Mouse (Mus musculus) erythroblast, embryonic 14.5 days (primary cell): Measurements from ENCODE around the gene Gtf3c1. TPM values are rescaled to one million over a fixed set of nuclear protein-coding genes. Genes with fewer than 3 reads are reported as not detected.

Experiments
- H3K27me3 ChIP-seq: 2 replicates; pipeline ENCODE4 v1.6.1; 2012; ENCODE audit warnings: inconsistent platforms; ENCODE audit not compliant: control insufficient read depth
- H3K36me3 ChIP-seq: 2 replicates; pipeline ENCODE4 v1.6.1; 2012; ENCODE audit warnings: mild to moderate bottlenecking, inconsistent platforms; ENCODE audit not compliant: control insufficient read depth
- H3K4me1 ChIP-seq: 2 replicates; pipeline ENCODE4 v1.6.1; 2012; ENCODE audit warnings: inconsistent platforms; ENCODE audit not compliant: control insufficient read depth
- H3K4me3 ChIP-seq: replicated peaks from 2 replicates; pipeline ENCODE3; 2012; ENCODE audit warnings: moderate library complexity, mild to moderate bottlenecking, inconsistent platforms
- H3K9me3 ChIP-seq: 2 replicates; pipeline ENCODE4 v1.6.1; 2012; ENCODE audit warnings: low read length, inconsistent platforms, mixed read lengths; ENCODE audit not compliant: control insufficient read depth
- GATA1 ChIP-seq: IDR thresholded peaks from 2 replicates; pipeline ENCODE4 v1.6.1; 2012; ENCODE audit warnings: low read length, inconsistent platforms, mixed read lengths
- TAL1 ChIP-seq: IDR thresholded peaks from 3 replicates; pipeline ENCODE4 v1.6.1; 2012; ENCODE audit warnings: low read length, inconsistent platforms, mixed read lengths
- polyA plus RNA-seq: library from polyadenylated mRNA; stranded (reverse); fragments of >175 nt; gene quantifications from 2 replicates; pipeline ENCODE4 v1.2.3, GENCODE M21; 2012

The Gtf3c1 gene
- polyA plus RNA-seq, 1 experiment, result 2.8 TPM

DNA sequence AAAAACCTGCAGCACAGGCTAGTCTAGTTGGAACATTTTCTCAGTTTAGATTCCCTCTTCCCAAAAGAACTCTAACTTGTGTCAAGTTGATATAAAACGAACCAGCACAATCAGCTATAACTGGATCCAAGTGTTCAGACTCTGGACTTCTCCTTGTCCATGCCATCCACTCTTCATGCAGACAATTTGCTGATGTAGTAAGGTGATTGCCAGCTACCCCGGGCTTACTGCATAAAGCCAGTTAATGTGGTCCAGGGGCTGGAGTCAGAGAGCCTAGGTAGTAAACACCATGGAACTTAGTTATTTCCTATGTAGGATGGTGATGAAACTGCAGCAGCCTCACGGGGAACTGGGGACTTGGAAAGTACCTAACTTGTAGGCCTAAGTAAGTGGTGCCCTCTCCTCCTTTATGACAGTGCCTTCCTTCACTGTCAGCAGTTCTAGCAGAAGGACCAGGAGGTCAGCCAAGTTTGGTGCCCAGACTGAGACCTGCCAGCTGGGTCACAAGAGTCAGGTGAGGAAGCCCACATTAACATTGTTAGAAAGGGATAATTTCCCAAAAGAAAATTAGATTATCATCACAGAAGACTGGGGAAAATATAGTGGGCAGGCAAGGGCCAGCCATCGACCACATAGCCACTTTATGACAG, 28.9 kb upstream of the Gtf3c1 start:
- TF ChIP-seq TAL1 (no peak), GATA1 (no peak)

GRCm38 (mm10) chr7:125733791-125734190, 26.2 kb upstream of the Gtf3c1 start:
- TF ChIP-seq TAL1 (no peak), GATA1 (no peak)
- H3K9me3 ChIP-seq, result no peaks in the 10 kb centered on the region
- H3K27me3 ChIP-seq, result no peaks in the 10 kb centered on the region
- no peaks in the 10 kb centered on the region for H3K36me3 ChIP-seq
- H3K4me1 ChIP-seq, result no peaks in the 10 kb centered on the region
- no peak overlapping the region for H3K4me3 ChIP-seq

More for the DNA sequence above, 28.9 kb upstream of the Gtf3c1 start:
- no peaks in the 10 kb centered on the region for H3K27me3 ChIP-seq
- H3K9me3 ChIP-seq, result no peaks in the 10 kb centered on the region
- no peaks in the 10 kb centered on the region for H3K4me1 ChIP-seq
- no peak overlapping the region for H3K4me3 ChIP-seq
- no peaks in the 10 kb centered on the region for H3K36me3 ChIP-seq

DNA sequence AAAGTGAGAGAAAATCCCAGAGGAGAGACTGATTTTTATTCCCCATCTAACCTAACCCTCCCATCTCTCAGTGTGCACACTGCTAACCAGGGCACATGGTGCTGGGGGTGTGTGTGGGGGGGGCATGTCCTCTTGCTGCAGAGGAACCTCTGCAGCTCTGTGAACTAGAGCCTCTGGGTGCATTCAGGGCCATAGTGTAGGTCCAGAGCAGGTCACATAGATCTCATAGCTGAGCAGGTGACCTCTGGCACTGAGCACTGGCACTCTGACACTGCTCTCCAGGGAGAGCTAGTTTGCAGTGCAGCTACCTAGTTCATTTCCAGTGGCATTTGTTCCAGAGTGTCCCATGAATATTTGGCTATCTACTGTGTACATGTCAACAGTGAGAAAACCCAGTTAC, 24.1 kb upstream of the Gtf3c1 start:
- Histone ChIP-seq H3K9me3 (no peaks in the 10 kb centered on the region), H3K4me1 (no peaks in the 10 kb centered on the region), H3K36me3 (no peaks in the 10 kb centered on the region), H3K4me3 (no peak overlapping the region), H3K27me3 (no peaks in the 10 kb centered on the region)
- TF ChIP-seq TAL1, result no peak

GRCm38 (mm10) chr7:125723189-125723972, 15.8 kb upstream of the Gtf3c1 start:
- no peaks in the 10 kb centered on the region for H3K27me3 ChIP-seq
- TF ChIP-seq TAL1 (no peak), GATA1 (no peak)

DNA sequence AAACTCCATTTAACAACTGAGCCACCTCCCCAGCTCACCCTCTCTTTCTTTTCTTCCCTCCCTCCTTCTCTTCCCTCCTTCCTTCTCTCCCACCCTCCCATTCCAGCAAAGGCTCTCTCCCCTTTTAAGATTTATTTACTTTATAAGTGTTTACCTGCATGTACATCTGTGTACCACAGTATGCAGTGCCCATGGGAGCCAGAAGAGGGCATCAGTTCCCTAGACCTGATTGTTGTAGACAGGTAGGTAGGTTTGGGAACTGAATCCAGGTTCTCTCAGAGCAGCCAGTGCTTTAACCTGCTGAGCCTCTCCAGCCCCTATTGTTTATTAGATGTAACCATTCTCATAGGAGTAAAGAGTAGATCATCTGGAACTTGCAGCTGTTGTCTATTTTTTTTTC, 14.5 kb upstream of the Gtf3c1 start:
- Histone ChIP-seq H3K4me3 (no peak overlapping the region), H3K36me3 (no peaks in the 10 kb centered on the region), H3K9me3 (no peaks in the 10 kb centered on the region), H3K4me1 (no peaks in the 10 kb centered on the region), H3K27me3 (no peaks in the 10 kb centered on the region)
- TF ChIP-seq GATA1 (no peak), TAL1 (no peak)

More at GRCm38 (mm10) chr7:125723189-125723972, 15.8 kb upstream of the Gtf3c1 start:
- Histone ChIP-seq H3K36me3 (no peaks in the 10 kb centered on the region), H3K4me3 (no peak overlapping the region), H3K4me1 (no peaks in the 10 kb centered on the region), H3K9me3 (no peaks in the 10 kb centered on the region)

DNA sequence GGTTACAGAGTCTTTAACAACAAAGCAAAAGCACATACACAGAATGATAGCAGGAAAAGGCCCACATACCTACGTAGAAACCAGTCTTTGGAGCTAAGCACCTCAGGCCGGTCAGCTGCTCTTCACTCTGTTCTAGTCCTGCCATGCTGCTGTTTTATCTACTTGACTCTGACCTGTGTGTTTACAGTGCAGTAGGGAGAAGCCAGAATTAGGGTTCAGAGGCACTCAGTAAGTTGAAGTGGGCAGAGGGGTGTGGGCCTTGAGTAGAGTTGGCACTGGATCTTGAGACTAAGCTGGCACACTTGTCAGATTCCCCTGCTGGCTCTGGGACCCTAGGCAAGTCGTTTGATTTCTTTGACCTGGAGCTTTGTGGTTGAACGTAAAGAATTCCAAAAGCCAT, 13.5 kb upstream of the Gtf3c1 start:
- H3K9me3 ChIP-seq, result no peaks in the 10 kb centered on the region
- no peaks in the 10 kb centered on the region for H3K4me1 ChIP-seq
- no peaks in the 10 kb centered on the region for H3K36me3 ChIP-seq
- TF ChIP-seq TAL1 (no peak), GATA1 (no peak)
- no peaks in the 10 kb centered on the region for H3K27me3 ChIP-seq
- H3K4me3 ChIP-seq, result no peak overlapping the region

- no peaks in the 10 kb centered on the region for H3K36me3 ChIP-seq
- no peak for TF ChIP-seq GATA1
- TF ChIP-seq TAL1, result no peak
- no peaks in the 10 kb centered on the region for H3K9me3 ChIP-seq
- H3K27me3 ChIP-seq, result no peaks in the 10 kb centered on the region
- no peak overlapping the region for H3K4me3 ChIP-seq
- H3K4me1 ChIP-seq, result no peaks in the 10 kb centered on the region
These were observed 12.8 kb upstream of the Gtf3c1 start for GRCm38 (mm10) chr7:125720370-125720769.

DNA sequence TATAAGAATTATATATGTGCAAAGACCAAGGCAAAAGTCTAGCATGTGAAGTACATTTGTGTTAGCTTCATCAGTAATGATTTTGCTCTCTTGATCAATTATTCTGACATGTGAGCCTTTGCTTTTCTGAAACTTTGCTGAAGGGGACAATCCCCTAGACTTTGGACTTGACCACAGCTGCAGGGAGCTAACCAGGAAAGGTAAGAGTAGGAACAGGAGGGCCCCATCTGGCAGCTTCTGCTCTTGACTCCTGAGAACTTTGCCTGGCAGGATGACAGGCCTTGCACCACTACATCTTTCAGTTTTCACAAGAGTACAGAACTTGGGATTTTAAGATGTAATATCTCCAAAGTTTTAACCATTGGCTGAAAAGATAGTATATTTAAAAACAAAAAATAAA, 10.0 kb upstream of the Gtf3c1 start:
- H3K36me3 ChIP-seq, result no peaks in the 10 kb centered on the region

GRCm38 (mm10) chr7:125716724-125717123, 9.1 kb upstream of the Gtf3c1 start:
- H3K4me3 ChIP-seq, result no peak overlapping the region
- H3K36me3 ChIP-seq, result no peaks in the 10 kb centered on the region
- no peak for TF ChIP-seq TAL1
- TF ChIP-seq GATA1, result no peak
- no peaks in the 10 kb centered on the region for H3K4me1 ChIP-seq
- no peaks in the 10 kb centered on the region for H3K27me3 ChIP-seq
- H3K9me3 ChIP-seq, result no peaks in the 10 kb centered on the region

More for the DNA sequence above, 10.0 kb upstream of the Gtf3c1 start:
- H3K27me3 ChIP-seq, result no peaks in the 10 kb centered on the region
- H3K9me3 ChIP-seq, result no peaks in the 10 kb centered on the region
- H3K4me1 ChIP-seq, result no peaks in the 10 kb centered on the region
- TF ChIP-seq GATA1 (no peak), TAL1 (no peak)
- H3K4me3 ChIP-seq, result no peak overlapping the region
